Mouse (Mus musculus) forebrain, embryonic 12.5 days (tissue): Measurements from ENCODE around the gene Preb. TPM values are rescaled to one million over a fixed set of nuclear protein-coding genes. Genes with fewer than 3 reads are reported as not detected.
A peak's percentile ranks its signal among the peaks of the same experiment; 100 is the strongest.

Experiments
- ATAC-seq: fragments of 200-750 bp; cut with Nextera tagmentation; 2 replicates; pipeline ENCODE4 v1.8.0; 2017; ENCODE audit warnings: moderate TSS enrichment; ENCODE audit not compliant: low FRiP score
- H3K27ac ChIP-seq: fragments of 300-500 bp; sonication (generic); 2 replicates; pipeline ENCODE4 v1.5.1; 2016; ENCODE audit warnings: mild to moderate bottlenecking
- H3K27me3 ChIP-seq: fragments of 300-500 bp; sonication (generic); 2 replicates; pipeline ENCODE4 v1.6.1; 2016; ENCODE audit warnings: mild to moderate bottlenecking
- H3K36me3 ChIP-seq: fragments of 300-500 bp; sonication (generic); replicated peaks from 2 replicates; pipeline ENCODE4 v1.6.1; 2016; ENCODE audit warnings: mild to moderate bottlenecking
- H3K4me1 ChIP-seq: fragments of 300-500 bp; sonication (generic); 2 replicates; pipeline ENCODE4 v1.6.1; 2016
- H3K4me2 ChIP-seq: fragments of 300-500 bp; sonication (generic); 2 replicates; pipeline ENCODE4 v1.6.1; 2016; ENCODE audit warnings: mild to moderate bottlenecking, moderate library complexity
- H3K4me3 ChIP-seq: fragments of 300-500 bp; sonication (generic); replicated peaks from 2 replicates; pipeline ENCODE4 v1.5.1; 2016; ENCODE audit warnings: mild to moderate bottlenecking
- H3K9ac ChIP-seq: fragments of 300-500 bp; sonication (generic); 2 replicates; pipeline ENCODE4 v1.6.1; 2016; ENCODE audit warnings: mild to moderate bottlenecking
- H3K9me3 ChIP-seq: fragments of 300-500 bp; sonication (generic); 2 replicates; pipeline ENCODE4 v1.6.1; 2016
- WGBS: fragments of 180-500 bp; shearing (Covaris S2); methylation state at CpG from one replicate; pipeline ENCODE4 v1.1.7; 2016; 5-methylcytosine and 5-hydroxymethylcytosine counted together
- polyA plus RNA-seq: library from polyadenylated mRNA; unstranded; fragments of >200 nt; fragmentation: Nextera tagmentation; extraction: Ambion mirVana; gene quantifications from 2 replicates; pipeline ENCODE4 v1.2.1, GENCODE M21; 2016

The Preb gene
- polyA plus RNA-seq, 1 experiment from 2014 or later, result 133 TPM

DNA sequence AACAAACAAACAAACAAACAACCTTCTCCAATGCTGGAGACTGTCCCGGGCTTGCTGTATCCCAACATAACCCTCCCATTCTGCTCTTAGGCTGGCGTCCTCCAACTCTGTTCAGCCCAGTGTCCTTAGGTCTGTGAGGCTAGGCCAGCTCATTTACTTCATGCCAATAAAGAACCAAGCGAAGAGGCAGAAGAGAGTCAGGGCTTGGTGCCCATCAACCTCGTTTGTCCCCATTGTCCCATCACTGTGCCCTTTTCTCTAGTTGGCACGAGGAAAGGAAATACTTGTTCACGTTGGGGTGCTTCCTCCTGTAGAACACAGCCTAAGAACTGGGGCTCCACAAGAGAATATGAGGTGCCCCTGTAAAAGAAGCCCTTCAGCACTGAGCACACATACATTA is 8.5 kb downstream of the Preb start:
- H3K4me1 ChIP-seq, result peaks cover 14% of the 10 kb centered on the region
- H3K9ac ChIP-seq, result no peak overlapping the region
- H3K36me3 ChIP-seq, result peaks cover 48% of the 10 kb centered on the region
- no peak overlapping the region for H3K4me3 ChIP-seq
- no peak overlapping the region for H3K4me2 ChIP-seq
- 0 out of 2 replicates have a peak, but pooled peaks cover 5% of the 10 kb centered on the region for H3K27me3 ChIP-seq
- no peak for ATAC-seq
- WGBS, result 83% methylated on average over 6 of the region's 6 CpGs
- H3K9me3 ChIP-seq, result no peaks in the 10 kb centered on the region
- H3K27ac ChIP-seq, result no peak overlapping the region

DNA sequence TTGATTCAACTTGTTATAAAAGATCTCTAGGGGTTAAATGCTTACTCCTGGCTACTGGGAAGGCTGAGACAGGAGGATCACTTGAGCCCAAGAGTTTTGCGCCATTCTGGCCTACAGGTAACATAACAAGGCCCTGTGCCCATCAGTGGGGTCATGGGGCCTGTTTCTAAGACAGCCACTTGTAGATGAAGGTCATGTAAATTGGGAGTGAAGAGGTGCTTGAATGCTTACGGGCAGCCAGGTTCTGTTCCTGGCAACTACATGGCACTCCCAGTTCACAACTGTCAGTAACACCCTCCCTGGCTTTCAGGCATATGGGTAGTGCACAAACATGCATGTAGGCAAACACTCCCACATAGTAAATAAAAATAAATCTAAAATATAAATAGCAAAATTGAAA is 9.2 kb downstream of the Preb start:
- 0 out of 2 replicates have a peak, but pooled peaks cover 10% of the 10 kb centered on the region for H3K27me3 ChIP-seq
- H3K27ac ChIP-seq, result no peak overlapping the region
- no peak overlapping the region for H3K9ac ChIP-seq
- no peak overlapping the region for H3K4me3 ChIP-seq
- H3K9me3 ChIP-seq, result no peaks in the 10 kb centered on the region
- H3K36me3 ChIP-seq, result peaks cover 46% of the 10 kb centered on the region
- H3K4me2 ChIP-seq, result no peak overlapping the region
- H3K4me1 ChIP-seq, result peaks cover 14% of the 10 kb centered on the region
- WGBS, result 89% methylated on average over 2 of the region's 2 CpGs
- no peak for ATAC-seq

DNA sequence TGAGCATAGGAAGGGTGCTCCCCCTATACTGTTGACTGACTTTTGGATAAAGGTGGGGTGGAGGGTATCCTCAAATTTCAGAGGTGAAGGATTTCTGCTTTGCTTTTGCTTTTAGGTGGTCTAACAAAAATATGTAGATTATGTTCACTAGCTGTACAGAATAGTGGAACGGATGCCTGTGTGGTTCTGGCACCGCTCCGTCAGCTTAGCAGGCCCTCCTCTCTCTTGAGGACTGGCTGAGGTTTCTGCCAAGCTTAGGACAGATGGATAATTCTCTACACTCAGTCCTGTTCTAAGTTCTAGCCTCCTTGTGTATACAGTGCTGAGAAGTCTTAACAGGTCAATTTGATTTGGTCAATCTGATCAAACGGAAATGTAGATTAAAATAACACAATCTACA is 9.7 kb downstream of the Preb start:
- H3K4me3 ChIP-seq, result peak overlapping the region; percentile 54
- H3K27me3 ChIP-seq, result peaks cover 12% of the 10 kb centered on the region; the same call in 1 of the 2 replicates
- no peaks in the 10 kb centered on the region for H3K9me3 ChIP-seq
- ATAC-seq, result no peak
- WGBS, result 74% methylated on average over 4 of the region's 4 CpGs
- H3K9ac ChIP-seq, result peak overlapping the region; percentile 57
- peaks cover 41% of the 10 kb centered on the region for H3K36me3 ChIP-seq
- H3K4me1 ChIP-seq, result peaks cover 15% of the 10 kb centered on the region
- H3K27ac ChIP-seq, result peak overlapping the region; percentile 27; the same call in 1 of the 2 replicates
- peak overlapping the region; percentile 79 for H3K4me2 ChIP-seq

DNA sequence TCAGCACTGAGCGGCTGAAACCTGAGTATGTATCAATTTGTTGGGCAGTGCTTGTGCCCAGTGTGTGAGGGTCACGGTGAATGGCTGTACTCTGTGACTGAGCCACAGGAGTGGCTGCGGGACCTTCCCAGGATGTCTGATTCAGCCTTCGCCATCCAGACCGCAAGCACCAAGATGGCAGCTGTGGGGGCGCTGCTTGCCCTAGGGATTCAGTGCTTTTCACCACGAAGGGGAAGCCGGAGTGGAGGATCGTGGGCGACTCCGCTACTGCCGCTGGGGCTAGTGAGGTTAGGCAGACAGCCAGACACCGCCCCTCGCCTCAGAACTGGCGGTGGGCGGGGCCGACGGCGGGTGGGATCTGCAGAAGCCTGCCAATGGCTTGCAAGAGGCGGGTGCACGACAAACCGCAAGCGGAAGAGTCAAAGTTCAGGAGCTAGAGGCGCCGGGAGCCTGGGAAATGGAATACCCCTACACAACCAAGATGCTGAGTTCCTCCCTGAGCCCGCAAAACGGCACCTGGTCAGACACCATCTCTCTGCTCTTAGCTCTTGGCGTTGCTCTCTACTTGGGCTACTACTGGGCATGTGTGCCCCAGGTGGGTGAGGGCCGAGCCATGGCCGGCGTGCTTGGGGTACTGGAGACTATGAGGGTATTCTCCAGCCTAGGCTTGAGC is 10.4 kb downstream of the Preb start:
- H3K4me2 ChIP-seq, result peak overlapping the region; percentile 79
- H3K27ac ChIP-seq, result peak overlapping the region; percentile 27
- ATAC-seq, result peak; percentile 89
- peak overlapping the region; percentile 57 for H3K9ac ChIP-seq
- 0% methylated on average over 31 of the region's 31 CpGs for WGBS
- peaks cover 22% of the 10 kb centered on the region for H3K4me1 ChIP-seq
- peak overlapping the region; percentile 54 for H3K4me3 ChIP-seq
- no peaks in the 10 kb centered on the region for H3K9me3 ChIP-seq
- H3K36me3 ChIP-seq, result peaks cover 35% of the 10 kb centered on the region
- H3K27me3 ChIP-seq, result peaks cover 19% of the 10 kb centered on the region; the same call in 1 of the 2 replicates

DNA sequence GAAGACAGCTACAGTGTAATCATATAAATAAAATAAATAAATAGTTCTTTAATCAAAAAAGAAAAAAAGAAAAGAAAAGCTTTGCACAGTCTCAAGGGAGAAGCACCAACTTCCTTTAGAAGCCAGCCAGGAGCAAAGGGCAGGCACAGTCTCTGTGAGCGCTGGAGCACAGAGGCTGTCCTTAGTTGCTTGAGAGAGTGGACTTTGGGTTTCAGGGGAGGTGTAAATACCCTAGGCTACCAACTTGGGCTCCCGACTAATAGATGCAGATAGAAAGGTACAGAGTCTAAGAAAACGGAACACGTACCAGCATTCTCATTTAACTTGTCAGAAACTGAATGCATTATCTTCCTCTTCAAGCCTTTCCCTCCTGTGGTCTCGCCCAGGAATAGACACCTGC is 11.5 kb downstream of the Preb start:
- Histone ChIP-seq H3K4me2 (no peak overlapping the region), H3K36me3 (peaks cover 23% of the 10 kb centered on the region), H3K4me1 (peaks cover 23% of the 10 kb centered on the region), H3K9me3 (no peaks in the 10 kb centered on the region), H3K27me3 (peaks cover 20% of the 10 kb centered on the region; the same call in 1 of the 2 replicates), H3K27ac (no peak overlapping the region), H3K9ac (no peak overlapping the region), H3K4me3 (no peak overlapping the region)
- 73% methylated on average over 5 of the region's 5 CpGs for WGBS
- no peak for ATAC-seq

DNA sequence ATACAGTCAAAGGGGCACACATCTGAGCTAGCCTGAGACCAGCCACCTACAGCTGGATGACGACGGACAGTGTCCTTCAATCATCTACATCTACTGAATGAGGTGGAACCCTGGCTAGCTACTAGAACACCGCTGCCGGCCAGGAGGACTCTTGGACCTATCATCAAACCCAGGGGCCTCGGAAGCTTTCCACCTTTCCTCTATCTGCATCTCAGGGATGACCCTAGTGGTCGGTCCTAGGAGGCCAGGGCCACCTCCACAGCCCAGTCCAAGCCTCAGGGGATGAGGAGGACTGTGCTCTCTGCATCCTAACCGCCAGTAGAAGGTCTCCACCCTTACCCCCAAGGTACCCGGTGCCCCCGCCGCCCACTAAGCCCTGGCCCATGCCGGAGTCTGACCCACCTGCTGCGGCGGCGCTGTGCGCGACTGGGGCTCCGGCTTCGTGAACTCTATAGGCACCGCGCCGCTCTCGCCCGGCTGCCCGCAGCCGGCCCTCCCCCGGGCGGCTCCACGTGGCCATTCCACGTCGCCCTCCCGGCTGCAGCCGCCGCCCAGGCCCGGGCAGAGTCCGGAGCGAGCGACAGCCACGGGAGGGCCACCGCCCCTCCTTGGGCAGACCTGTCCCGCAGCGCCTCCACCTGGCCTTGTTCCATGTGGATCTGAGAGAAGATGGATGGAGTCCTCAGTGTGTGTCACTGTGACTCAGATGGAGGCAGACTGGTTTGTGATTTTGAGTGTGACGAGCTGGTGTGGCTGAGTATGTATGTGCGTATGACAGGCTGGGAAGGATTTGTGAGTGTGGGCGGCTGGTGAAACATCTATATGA is 15.0 kb downstream of the Preb start, which contains the start of gene Cgref1:
Gene Cgref1 (minus strand): TSS at position 636 of the 826 bp plus-strand sequence.
- Histone ChIP-seq H3K4me1 (peaks cover 18% of the 10 kb centered on the region), H3K4me3 (peak within 1 kb of the TSS; percentile 56), H3K4me2 (peak within 1 kb of the TSS; percentile 88), H3K27ac (no peak within 1 kb of the TSS), H3K27me3 (peaks cover 20% of the 10 kb centered on the region; the same call in 1 of the 2 replicates), H3K36me3 (no peaks in the 10 kb centered on the region), H3K9ac (peak within 1 kb of the TSS; percentile 70), H3K9me3 (no peaks in the 10 kb centered on the region)
- 5% methylated on average over 44 of the region's 44 CpGs for WGBS
- ATAC-seq, result peak; percentile 57

DNA sequence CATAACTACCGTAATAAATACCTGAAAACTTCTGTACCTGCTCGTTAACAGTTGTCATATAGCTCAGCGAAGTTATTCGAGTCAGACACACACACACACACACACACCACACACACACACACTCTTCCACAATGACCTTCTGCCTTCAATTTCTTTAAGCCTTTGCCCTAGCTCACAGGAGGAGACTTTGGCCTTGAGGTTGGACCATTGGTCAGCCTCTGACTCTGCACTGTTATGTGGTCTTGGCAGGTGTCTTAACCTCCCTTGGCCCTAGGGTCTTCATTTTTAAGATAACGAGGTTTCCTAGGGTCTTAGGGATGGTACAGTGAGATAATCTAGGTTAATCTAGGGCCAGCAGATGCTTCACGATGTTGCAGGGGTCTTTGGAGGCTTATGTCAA is 15.8 kb downstream of the Preb start:
- H3K27me3 ChIP-seq, result peaks cover 20% of the 10 kb centered on the region; the same call in 1 of the 2 replicates
- H3K4me2 ChIP-seq, result no peak overlapping the region
- no peak overlapping the region for H3K27ac ChIP-seq
- H3K4me3 ChIP-seq, result no peak overlapping the region
- no peaks in the 10 kb centered on the region for H3K9me3 ChIP-seq
- H3K9ac ChIP-seq, result no peak overlapping the region
- 91% methylated on average over 6 of the region's 6 CpGs for WGBS
- H3K36me3 ChIP-seq, result no peaks in the 10 kb centered on the region
- peaks cover 14% of the 10 kb centered on the region for H3K4me1 ChIP-seq
- ATAC-seq, result no peak

DNA sequence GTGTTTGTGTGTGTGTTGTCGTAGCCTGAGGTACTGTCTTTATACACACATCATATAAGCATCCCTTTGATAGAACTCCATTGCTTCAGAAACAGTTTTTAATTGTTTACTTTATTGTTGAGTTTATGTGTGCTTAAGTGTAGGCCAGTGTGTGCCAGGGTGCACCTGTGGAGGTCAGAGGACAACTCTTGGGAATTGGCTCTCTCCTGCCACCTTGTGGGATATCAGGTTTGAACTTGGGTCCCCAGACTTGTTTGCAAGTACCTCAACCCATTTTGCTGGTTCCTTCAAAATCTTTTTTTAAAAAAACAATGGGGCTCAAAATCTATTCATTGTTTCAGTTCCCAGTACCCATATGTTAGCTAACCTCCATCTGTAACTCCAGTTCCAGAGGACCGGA is 17.2 kb downstream of the Preb start:
- Histone ChIP-seq H3K4me1 (peaks cover 9% of the 10 kb centered on the region), H3K36me3 (no peaks in the 10 kb centered on the region), H3K9me3 (no peaks in the 10 kb centered on the region), H3K4me2 (no peak overlapping the region), H3K9ac (no peak overlapping the region), H3K27me3 (peaks cover 20% of the 10 kb centered on the region; the same call in 1 of the 2 replicates), H3K4me3 (no peak overlapping the region), H3K27ac (no peak overlapping the region)
- no peak for ATAC-seq
- 82% methylated on average over 2 of the region's 2 CpGs for WGBS

DNA sequence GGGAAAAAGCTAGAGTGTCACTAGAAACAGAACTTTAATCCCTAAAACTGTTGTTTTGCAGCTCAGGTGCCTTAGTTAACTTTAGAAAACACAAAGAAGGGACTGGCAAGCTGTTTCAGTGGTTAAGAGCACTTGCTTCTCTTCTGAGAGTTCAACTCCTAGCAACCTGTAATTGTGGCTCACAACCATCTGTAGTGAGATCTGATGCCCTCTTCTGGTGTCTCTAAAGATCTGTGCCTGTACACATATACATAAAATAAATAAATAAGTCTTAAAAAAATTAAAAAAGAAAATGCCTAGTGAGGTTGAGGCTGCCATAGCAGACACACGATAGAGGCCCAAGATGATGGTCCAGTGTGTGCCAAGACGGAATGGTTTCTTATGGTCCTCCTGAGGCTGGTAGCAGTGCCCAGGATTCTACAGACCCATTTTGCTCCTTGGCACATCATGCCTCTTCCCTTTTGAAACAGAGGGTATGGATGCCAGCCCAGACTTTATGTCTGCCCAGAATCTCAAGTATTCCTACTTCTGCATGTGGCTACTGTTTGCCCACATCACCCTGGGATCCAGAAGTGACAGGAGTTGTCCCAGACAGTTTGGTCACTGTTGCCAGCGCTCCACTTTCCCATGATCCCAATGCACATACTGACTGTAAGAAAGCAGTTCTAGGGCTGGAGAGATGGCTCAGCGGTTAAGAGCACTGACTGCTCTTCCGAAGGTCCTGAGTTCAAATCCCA is 25.3 kb downstream of the Preb start:
- no peak overlapping the region for H3K4me2 ChIP-seq
- no peaks in the 10 kb centered on the region for H3K27me3 ChIP-seq
- H3K36me3 ChIP-seq, result no peaks in the 10 kb centered on the region
- H3K4me1 ChIP-seq, result no peaks in the 10 kb centered on the region
- no peak overlapping the region for H3K27ac ChIP-seq
- no peak for ATAC-seq
- H3K4me3 ChIP-seq, result no peak overlapping the region
- WGBS, result 93% methylated on average over 5 of the region's 5 CpGs
- H3K9ac ChIP-seq, result no peak overlapping the region
- no peaks in the 10 kb centered on the region for H3K9me3 ChIP-seq

DNA sequence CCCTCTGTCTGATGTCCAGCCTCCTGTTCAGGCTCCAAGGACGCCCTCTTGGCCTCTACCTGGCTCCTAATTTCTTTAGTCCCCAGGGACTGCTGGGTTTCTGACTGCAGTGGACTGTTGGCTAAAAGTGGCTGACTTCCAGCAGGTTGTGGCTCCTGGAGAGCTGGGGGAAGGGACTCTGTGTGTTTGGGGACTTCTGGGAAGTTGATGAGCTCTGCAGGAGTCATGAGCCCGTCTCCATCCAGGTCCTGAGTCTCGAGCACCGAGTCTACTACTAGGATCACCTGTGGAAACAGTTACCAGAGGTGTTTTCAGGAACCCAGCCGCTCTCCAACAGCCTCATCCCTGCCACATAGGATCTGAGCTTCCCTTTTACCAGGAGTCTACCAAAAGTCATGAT is 26.5 kb downstream of the Preb start:
- Histone ChIP-seq H3K36me3 (no peaks in the 10 kb centered on the region), H3K4me1 (no peaks in the 10 kb centered on the region), H3K4me3 (no peak overlapping the region), H3K27me3 (0 out of 2 replicates have a peak, but pooled peaks cover 6% of the 10 kb centered on the region), H3K4me2 (no peak overlapping the region), H3K9ac (no peak overlapping the region), H3K9me3 (no peaks in the 10 kb centered on the region), H3K27ac (no peak overlapping the region)
- 74% methylated on average over 5 of the region's 5 CpGs for WGBS
- ATAC-seq, result no peak

DNA sequence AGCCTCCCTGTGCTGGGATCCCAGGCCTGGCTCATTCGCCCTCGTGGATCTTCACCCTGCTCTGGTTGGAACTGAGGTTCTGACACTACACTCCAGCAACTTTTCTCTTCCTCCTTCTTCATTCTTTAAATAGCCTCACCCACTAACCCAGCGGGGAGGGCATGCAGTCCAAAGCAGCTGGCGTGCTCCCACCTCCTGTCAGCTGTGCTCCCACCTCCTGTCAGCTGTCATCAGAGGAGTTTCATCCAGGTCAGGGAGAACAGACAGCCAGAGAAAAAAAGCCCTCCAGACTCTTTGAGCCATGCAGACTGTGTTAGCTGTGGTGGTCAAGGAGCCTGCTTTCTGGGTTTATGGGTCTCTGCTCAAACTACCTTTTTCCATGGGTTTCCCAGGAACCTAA is 28.8 kb downstream of the Preb start:
- ATAC-seq, result no peak
- no peaks in the 10 kb centered on the region for H3K4me1 ChIP-seq

DNA sequence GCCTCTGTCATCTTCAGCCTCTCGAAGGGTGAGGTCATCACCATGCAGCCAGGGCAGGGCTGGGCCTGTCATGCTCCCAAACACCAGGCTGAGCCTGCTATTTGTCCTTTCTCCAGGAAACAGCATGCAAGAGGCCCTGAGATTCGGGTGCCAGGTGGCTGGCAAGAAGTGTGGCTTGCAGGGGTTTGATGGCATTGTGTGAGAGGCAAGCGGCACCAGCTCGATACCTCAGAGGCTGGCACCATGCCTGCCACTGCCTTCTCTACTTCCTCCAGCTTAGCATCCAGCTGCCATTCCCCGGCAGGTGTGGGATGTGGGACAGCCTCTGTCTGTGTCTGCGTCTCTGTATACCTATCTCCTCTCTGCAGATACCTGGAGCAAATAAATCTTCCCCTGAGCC is 29.3 kb downstream of the Preb start:
- Histone ChIP-seq H3K27ac (no peak overlapping the region), H3K9me3 (no peaks in the 10 kb centered on the region), H3K27me3 (0 out of 2 replicates have a peak, but pooled peaks cover 6% of the 10 kb centered on the region), H3K36me3 (no peaks in the 10 kb centered on the region), H3K4me2 (no peak overlapping the region), H3K9ac (no peak overlapping the region), H3K4me1 (no peaks in the 10 kb centered on the region), H3K4me3 (no peak overlapping the region)
- ATAC-seq, result no peak
- 82% methylated on average over 6 of the region's 6 CpGs for WGBS

More for the DNA sequence above, 28.8 kb downstream of the Preb start:
- Histone ChIP-seq H3K9me3 (no peaks in the 10 kb centered on the region), H3K9ac (no peak overlapping the region), H3K36me3 (no peaks in the 10 kb centered on the region), H3K4me2 (no peak overlapping the region), H3K27ac (no peak overlapping the region), H3K4me3 (no peak overlapping the region), H3K27me3 (0 out of 2 replicates have a peak, but pooled peaks cover 6% of the 10 kb centered on the region)
- 88% methylated on average over 4 of the region's 4 CpGs for WGBS
